Mouse (Mus musculus): ENCODE data around the gene Ebi3. TPM values are rescaled to one million over a fixed set of nuclear protein-coding genes. Genes with fewer than 3 reads are reported as not detected.

The Ebi3 gene
- 1.7 and 2.3 TPM in 2 replicates for polyA plus RNA-seq (2012; rRNA removed)

DNA sequence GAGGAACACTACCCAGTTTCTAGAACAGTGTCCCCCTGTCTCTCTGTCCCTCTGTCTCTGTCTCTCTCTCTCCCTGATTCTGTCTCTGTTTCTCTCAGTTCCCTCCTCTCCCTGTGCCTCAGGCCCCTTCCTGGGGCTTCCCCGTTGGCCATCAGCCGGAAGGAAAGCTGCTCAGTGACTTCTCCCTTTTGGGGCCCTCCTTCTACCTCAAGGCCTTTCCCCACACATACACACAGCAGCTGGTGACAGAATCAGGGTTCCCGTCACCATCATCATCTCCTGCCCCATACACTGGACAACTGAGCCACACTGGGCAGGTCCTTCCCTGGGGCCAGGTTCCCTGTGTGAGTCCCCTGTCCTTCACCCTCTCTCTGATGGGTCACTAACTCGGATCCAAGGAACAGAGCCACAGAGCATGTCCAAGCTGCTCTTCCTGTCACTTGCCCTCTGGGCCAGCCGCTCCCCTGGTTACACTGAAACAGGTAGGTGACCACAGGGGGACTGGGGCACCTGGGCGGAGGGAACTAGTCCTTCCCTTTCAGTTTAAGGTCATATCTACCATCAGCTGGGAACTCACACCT is at the start of gene Ebi3:
Ebi3 (plus strand) TSS at position 194 of the 581 bp plus-strand sequence.

DNA sequence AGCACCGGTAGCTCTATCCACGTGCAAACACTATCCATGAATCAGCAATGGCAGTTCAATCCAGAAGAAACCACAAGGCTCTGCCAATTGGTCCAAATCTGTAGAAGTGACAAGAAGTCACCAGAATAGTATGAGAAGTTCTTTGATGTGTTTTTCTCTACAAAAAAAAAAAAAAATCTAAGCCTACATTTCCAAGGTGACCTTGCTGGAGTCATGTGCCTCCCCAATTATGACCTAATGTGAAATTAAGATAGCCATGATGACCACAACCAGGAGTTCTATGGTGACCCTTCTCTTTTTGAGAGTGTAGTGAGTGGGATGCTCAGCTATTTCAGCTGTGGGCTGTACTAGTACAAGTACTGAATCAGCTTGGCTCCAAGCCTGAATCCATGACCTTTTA is 3.0 kb upstream of the Ebi3 start, which contains the start of gene Zfp119b:
Zfp119b (minus strand) TSS at position 101 of the 400 bp plus-strand sequence.

DNA sequence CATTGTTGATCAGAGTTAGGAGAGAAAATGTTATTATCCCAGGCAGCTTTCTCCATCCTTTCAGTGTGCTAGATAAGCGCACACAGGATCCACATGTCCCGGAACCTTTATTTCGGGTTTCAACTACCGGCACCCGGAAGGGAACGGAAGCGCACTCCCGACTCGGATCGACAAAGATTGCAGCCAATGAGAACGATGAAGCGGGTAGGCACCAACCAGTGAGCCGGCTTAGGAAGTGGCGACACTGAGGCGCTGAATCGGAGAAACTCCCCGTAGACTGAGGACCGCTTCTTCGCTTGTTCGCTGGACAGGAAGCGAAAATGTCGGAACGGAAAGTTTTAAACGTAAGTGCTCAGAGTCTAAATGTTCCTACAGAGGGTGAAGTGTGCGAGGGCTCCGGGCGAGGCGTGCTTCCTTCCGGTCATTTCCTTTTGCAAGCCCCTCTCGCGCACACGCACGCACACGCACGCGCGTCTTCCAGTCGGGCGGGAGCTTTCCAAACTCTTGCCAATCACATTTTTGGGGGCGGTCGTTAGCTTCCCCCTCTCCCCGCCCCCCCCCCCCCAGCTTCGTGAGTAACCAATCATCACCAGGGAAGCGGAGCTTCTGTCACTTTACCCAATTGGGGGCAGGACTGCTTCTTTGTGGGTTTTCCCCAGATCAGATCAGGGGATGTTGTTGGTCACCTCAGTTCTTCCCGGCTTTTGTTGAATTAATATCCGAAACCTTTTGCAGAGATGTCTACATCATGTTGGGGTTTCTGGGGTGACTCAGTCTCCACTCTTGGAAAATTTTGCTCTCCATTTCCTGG is 6.7 kb downstream of the Ebi3 start, which contains the start of gene Yju2:
Yju2 (plus strand) TSS at position 182 of the 811 bp plus-strand sequence.

DNA sequence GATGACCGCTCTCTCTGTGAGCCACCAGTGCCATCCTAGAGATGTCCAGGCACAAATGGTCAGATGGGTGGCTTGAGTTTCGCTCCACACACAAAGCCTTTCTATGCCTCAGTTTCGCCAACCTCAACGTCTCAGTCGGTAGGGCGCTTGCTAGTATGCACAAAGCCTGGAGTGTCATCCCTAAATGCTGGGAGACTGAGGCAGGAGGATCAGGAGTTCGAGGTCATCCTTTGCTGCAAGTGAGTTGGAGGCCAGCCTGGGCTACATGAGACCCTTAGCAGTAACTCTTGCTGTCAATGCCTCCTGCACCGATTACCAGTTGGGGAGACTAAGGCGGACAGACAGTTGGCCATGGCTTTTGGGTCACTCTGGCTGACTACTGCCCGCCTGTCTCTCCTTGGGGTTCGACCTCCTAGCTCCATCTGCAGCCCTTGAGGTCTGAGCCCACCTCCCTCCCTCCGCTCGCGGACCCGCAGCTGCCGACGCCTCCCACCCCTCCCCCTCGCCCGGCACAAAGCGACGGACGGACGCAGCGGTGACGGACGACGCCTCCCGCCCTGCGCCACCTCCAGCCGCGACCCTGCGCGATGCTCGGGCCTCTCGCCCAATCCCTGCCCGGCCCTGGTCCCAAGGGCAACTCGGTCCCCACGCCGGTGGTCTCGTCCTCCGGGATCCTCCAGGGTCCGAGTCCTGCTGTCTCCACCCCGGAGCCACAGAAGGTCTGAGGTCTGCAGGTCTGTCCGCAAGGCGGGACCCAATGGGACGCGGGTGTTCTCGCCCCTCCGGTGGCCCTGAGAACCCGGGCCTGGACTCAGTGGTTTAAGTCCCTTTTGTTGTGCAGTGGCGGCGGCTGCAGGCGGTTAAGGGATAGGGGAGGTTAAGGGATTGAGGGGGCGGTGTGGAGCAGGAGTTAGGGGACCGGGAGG is 17.8 kb downstream of the Ebi3 start, which contains the start of gene Shd:
Shd (plus strand) TSS at position 502 of the 926 bp plus-strand sequence.

DNA sequence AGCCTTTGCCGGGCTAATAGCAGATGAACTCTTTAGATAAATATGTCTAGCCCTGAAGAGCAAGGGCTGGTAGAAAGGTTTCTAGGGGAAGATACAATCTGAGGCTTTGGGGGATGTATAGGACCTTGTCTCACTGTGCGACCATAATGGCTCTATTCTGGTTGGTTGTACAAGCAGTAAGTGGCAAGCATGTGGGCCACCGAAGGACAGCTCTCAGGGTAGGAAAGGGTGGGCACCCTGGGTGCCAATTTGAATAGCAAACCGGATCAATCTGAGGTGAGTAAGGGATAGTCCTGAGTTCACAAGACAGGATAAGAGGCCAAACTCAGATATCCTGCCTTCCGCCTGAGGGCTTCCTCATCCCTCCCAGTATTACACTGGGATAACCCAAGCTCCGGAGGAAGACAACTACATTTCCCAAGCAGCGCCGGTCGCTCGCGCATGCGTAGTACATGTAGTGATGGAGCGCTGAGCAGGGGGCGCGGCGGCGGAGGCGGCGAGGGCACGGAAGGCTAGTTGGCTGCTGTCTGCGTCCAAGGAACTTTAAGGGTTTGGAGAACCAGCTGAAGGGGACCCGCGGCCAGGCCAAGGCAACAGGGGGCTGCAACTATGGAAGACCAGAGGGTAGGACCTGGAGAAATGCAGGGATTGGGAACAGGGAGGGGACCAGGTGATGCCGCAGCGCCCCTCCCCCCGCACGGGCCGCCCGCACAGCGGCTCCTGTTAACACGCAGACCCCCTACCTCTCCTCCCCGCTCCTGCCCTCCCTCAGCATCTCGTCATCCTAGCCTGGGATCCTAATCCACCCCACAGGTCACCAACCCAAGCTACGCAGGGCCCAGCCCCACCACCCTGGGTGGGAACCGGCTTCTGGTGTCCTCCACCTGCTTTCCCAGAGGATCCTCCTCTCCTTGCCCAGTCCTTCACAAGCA is 33.9 kb downstream of the Ebi3 start, which contains the start of gene Fsd1:
Fsd1 (plus strand) TSS at position 480 of the 932 bp plus-strand sequence.

DNA sequence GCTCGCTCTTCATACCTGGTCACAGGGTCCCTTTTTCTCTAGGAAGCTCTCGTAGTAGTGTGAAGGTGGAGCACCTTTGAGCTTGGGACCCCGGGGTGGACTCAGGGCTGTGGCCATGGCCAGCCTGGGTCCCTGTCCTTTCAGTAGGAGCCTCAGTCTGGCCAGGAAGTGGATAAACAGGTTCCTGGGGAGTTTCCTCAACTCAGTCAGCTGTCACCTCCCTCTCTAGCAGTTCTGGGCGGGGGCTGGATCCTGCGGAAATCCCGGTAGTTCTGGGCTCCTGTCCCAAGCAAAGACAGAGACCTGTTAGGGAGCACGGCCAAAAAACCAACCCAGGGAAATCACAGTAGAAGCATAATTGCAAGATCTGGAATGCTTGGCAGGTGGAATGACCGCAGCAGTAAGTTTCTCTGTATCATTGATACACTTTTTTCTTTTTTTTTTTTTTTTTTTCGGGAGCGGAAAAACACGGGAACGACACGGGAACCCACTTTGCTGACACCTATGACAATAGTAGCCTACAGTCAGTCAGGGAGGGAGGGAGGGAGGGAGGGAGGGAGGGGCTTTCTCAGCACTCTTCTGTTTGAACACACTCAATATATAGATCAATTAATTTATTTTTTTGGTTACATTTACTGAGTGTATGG is 53.1 kb downstream of the Ebi3 start, which contains the start of the genes Stap2 and Mpnd:
Stap2 (minus strand) TSS at position 170 of the 647 bp plus-strand sequence.
Mpnd (plus strand) TSS at position 297 of the 647 bp plus-strand sequence.

Other genes with a start within 250 kb of the Ebi3 start
- gene Pot1b, start 240.0 kb upstream of the Ebi3 start, polyA plus RNA-seq (2012; rRNA removed): 23.4 and 28.9 TPM in 2 replicates
- gene Adgre4, start 202.7 kb upstream of the Ebi3 start, polyA plus RNA-seq (2012; rRNA removed): 0.07 and 0.08 TPM in 2 replicates
- gene Zfp119a, start 73.7 kb upstream of the Ebi3 start, polyA plus RNA-seq (2012; rRNA removed): 2.8 and 4.9 TPM in 2 replicates
- 6.1 and 10.3 TPM in 2 replicates for gene Zfp959, start 60.5 kb upstream of the Ebi3 start, polyA plus RNA-seq (2012; rRNA removed)
- gene Zfp119b, start 3.1 kb upstream of the Ebi3 start, polyA plus RNA-seq (2012; rRNA removed): 2.0 and 3.3 TPM in 2 replicates
- gene Yju2, start 6.5 kb downstream of the Ebi3 start, polyA plus RNA-seq (2012; rRNA removed): 18.2 and 21.1 TPM in 2 replicates
- 104 and 121 TPM in 2 replicates for gene Shd, start 17.8 kb downstream of the Ebi3 start, polyA plus RNA-seq (2012; rRNA removed)
- 49.5 and 55.5 TPM in 2 replicates for gene Fsd1, start 33.9 kb downstream of the Ebi3 start, polyA plus RNA-seq (2012; rRNA removed)
- gene Stap2, start 52.9 kb downstream of the Ebi3 start, polyA plus RNA-seq (2012; rRNA removed): 4.7 and 5.8 TPM in 2 replicates
- gene Mpnd, start 53.1 kb downstream of the Ebi3 start, polyA plus RNA-seq (2012; rRNA removed): 164 and 185 TPM in 2 replicates
- gene Sh3gl1, start 84.0 kb downstream of the Ebi3 start, polyA plus RNA-seq (2012; rRNA removed): 77.7 and 92.3 TPM in 2 replicates
- 35.8 and 121 TPM in 2 replicates for gene Chaf1a, start 87.8 kb downstream of the Ebi3 start, polyA plus RNA-seq (2012; rRNA removed)
- gene Ubxn6, start 122.4 kb downstream of the Ebi3 start, polyA plus RNA-seq (2012; rRNA removed): 47.3 and 53.2 TPM in 2 replicates
- gene Hdgfl2, start 127.0 kb downstream of the Ebi3 start, polyA plus RNA-seq (2012; rRNA removed): 143 and 299 TPM in 2 replicates
- 0.04 and 0.06 TPM in 2 replicates for gene Plin4, start 157.2 kb downstream of the Ebi3 start, polyA plus RNA-seq (2012; rRNA removed)
- 0.11 and 0.13 TPM in 2 replicates for gene Plin5, start 165.0 kb downstream of the Ebi3 start, polyA plus RNA-seq (2012; rRNA removed)
- gene Lrg1, start 169.4 kb downstream of the Ebi3 start, polyA plus RNA-seq (2012; rRNA removed): 0.06 and 0.07 TPM in 2 replicates
- 7.0 and 7.3 TPM in 2 replicates for gene Sema6b, start 187.7 kb downstream of the Ebi3 start, polyA plus RNA-seq (2012; rRNA removed)
- 4.8 and 6.9 TPM in 2 replicates for gene Tnfaip8l1, start 209.8 kb downstream of the Ebi3 start, polyA plus RNA-seq (2012; rRNA removed)
- gene Mydgf, start 231.3 kb downstream of the Ebi3 start, polyA plus RNA-seq (2012; rRNA removed): 50.1 and 59.6 TPM in 2 replicates